Mouse (Mus musculus): ENCODE data around the gene Olfr969. TPM values are rescaled to one million over a fixed set of nuclear protein-coding genes. Genes with fewer than 3 reads are reported as not detected.
"Not testable (repeated sequence)": the region's sequence is repeated elsewhere in the genome, so short reads cannot be mapped to it uniquely, and the experiment has no call there.

Olfr969 gene
- not detected in 2 replicates for polyA plus RNA-seq (2016; fragmentation: Nextera tagmentation; extraction: Ambion mirVana)

- no peaks in the 10 kb centered on the region for H3K36me3 ChIP-seq
- 68% methylated on average over 2 of the region's 2 CpGs for WGBS
- no peak within 1 kb of the TSS for H3K27ac ChIP-seq
- no peak within 1 kb of the TSS for H3K4me3 ChIP-seq
- no peaks in the 10 kb centered on the region for H3K9me3 ChIP-seq
- no peak for DNase-seq (ENCODE audit: low spot score)
- no peaks in the 10 kb centered on the region for H3K4me1 ChIP-seq
- no peaks in the 10 kb centered on the region for H3K27me3 ChIP-seq (ENCODE audit: insufficient read depth, poor library complexity, severe bottlenecking)
Observed at GRCm38 (mm10) chr9:39790558-39790957, at the start of gene Olfr969. TSS of gene Olfr969 (plus strand) at chr9:39790945.

- Histone ChIP-seq H3K27me3 (ENCODE audit: insufficient read depth, poor library complexity, severe bottlenecking) (no peaks in the 10 kb centered on the region), H3K9me3 (no peaks in the 10 kb centered on the region), H3K4me1 (no peaks in the 10 kb centered on the region), H3K36me3 (no peaks in the 10 kb centered on the region), H3K4me3 (no peak within 1 kb of the TSS), H3K27ac (no peak within 1 kb of the TSS)
- no peak for DNase-seq (ENCODE audit: low spot score)
Observed at GRCm38 (mm10) chr9:39745949-39746348, 44.8 kb upstream of the Olfr969 start, which contains the start of gene Olfr967. TSS of gene Olfr967 (plus strand) at chr9:39746249.

- Histone ChIP-seq H3K4me3 (no peak overlapping the region), H3K27me3 (ENCODE audit: insufficient read depth, poor library complexity, severe bottlenecking) (no peaks in the 10 kb centered on the region), H3K4me1 (no peaks in the 10 kb centered on the region), H3K27ac (no peak overlapping the region), H3K9me3 (no peaks in the 10 kb centered on the region), H3K36me3 (no peaks in the 10 kb centered on the region)
- WGBS = 79% methylated on average over 1 of the region's 1 CpGs
- DNase-seq (ENCODE audit: low spot score) = no peak
Observed at GRCm38 (mm10) chr9:39746428-39746827, 44.3 kb upstream of the Olfr969 start.

GRCm38 (mm10) chr9:39783153-39783552 lies 7.6 kb upstream of the Olfr969 start, which contains the start of gene Olfr968:
TSS of gene Olfr968 (minus strand) at chr9:39783253.
- Histone ChIP-seq H3K4me1 (no peaks in the 10 kb centered on the region), H3K27ac (no peak within 1 kb of the TSS), H3K27me3 (ENCODE audit: insufficient read depth, poor library complexity, severe bottlenecking) (no peaks in the 10 kb centered on the region), H3K9me3 (no peaks in the 10 kb centered on the region), H3K36me3 (no peaks in the 10 kb centered on the region), H3K4me3 (no peak within 1 kb of the TSS)
- no peak for DNase-seq (ENCODE audit: low spot score)
- 67% methylated on average over 1 of the region's 1 CpGs for WGBS

GRCm38 (mm10) chr9:39808560-39808959 lies 17.8 kb downstream of the Olfr969 start, which contains the start of gene Olfr970:
TSS of gene Olfr970 (plus strand) at chr9:39808860.
- Histone ChIP-seq H3K9me3 (no peaks in the 10 kb centered on the region), H3K4me1 (no peaks in the 10 kb centered on the region), H3K27ac (no peak within 1 kb of the TSS), H3K36me3 (no peaks in the 10 kb centered on the region), H3K4me3 (no peak within 1 kb of the TSS), H3K27me3 (ENCODE audit: insufficient read depth, poor library complexity, severe bottlenecking) (no peaks in the 10 kb centered on the region)
- 71% methylated on average over 4 of the region's 4 CpGs for WGBS
- no peak for DNase-seq (ENCODE audit: low spot score)

GRCm38 (mm10) chr9:39836576-39836975 lies 45.8 kb downstream of the Olfr969 start, which contains the start of gene Olfr971:
TSS of gene Olfr971 (plus strand) at chr9:39836876.
- H3K27me3 ChIP-seq (ENCODE audit: insufficient read depth, poor library complexity, severe bottlenecking); H3K36me3 ChIP-seq; H3K4me1 ChIP-seq; H3K9me3 ChIP-seq; DNase-seq (ENCODE audit: low spot score); H3K4me3 ChIP-seq; H3K27ac ChIP-seq: not testable (repeated sequence)
- 75% methylated on average over 2 of the region's 2 CpGs for WGBS

Other genes with a start within 250 kb of the Olfr969 start
- not detected in 2 replicates for gene Olfr958, start 236.9 kb upstream of the Olfr969 start, polyA plus RNA-seq (2016; fragmentation: Nextera tagmentation; extraction: Ambion mirVana)
- not detected in 2 replicates for gene Olfr959, start 215.4 kb upstream of the Olfr969 start, polyA plus RNA-seq (2016; fragmentation: Nextera tagmentation; extraction: Ambion mirVana)
- gene AW551984, start 186.5 kb upstream of the Olfr969 start, polyA plus RNA-seq (2016; fragmentation: Nextera tagmentation; extraction: Ambion mirVana) = 9.3 and 12.8 TPM in 2 replicates
- gene Olfr148, start 180.3 kb upstream of the Olfr969 start, polyA plus RNA-seq (2016; fragmentation: Nextera tagmentation; extraction: Ambion mirVana) = not detected in 2 replicates
- not detected in 2 replicates for gene Olfr960, start 169.6 kb upstream of the Olfr969 start, polyA plus RNA-seq (2016; fragmentation: Nextera tagmentation; extraction: Ambion mirVana)
- gene Olfr961, start 145.9 kb upstream of the Olfr969 start, polyA plus RNA-seq (2016; fragmentation: Nextera tagmentation; extraction: Ambion mirVana) = not detected in 2 replicates
- not detected in 2 replicates for gene Olfr963, start 123.7 kb upstream of the Olfr969 start, polyA plus RNA-seq (2016; fragmentation: Nextera tagmentation; extraction: Ambion mirVana)
- not detected in 2 replicates for gene Olfr149, start 83.8 kb upstream of the Olfr969 start, polyA plus RNA-seq (2016; fragmentation: Nextera tagmentation; extraction: Ambion mirVana)
- not detected in 2 replicates for gene Olfr965, start 79.6 kb upstream of the Olfr969 start, polyA plus RNA-seq (2016; fragmentation: Nextera tagmentation; extraction: Ambion mirVana)
- not detected in 2 replicates for gene Olfr150, start 60.0 kb upstream of the Olfr969 start, polyA plus RNA-seq (2016; fragmentation: Nextera tagmentation; extraction: Ambion mirVana)
- gene Olfr967, start 44.7 kb upstream of the Olfr969 start, polyA plus RNA-seq (2016; fragmentation: Nextera tagmentation; extraction: Ambion mirVana) = not detected in 2 replicates
- not detected in 2 replicates for gene Olfr968, start 7.7 kb upstream of the Olfr969 start, polyA plus RNA-seq (2016; fragmentation: Nextera tagmentation; extraction: Ambion mirVana)
- not detected in 2 replicates for gene Olfr970, start 17.9 kb downstream of the Olfr969 start, polyA plus RNA-seq (2016; fragmentation: Nextera tagmentation; extraction: Ambion mirVana)
- not detected in 2 replicates for gene Olfr971, start 45.9 kb downstream of the Olfr969 start, polyA plus RNA-seq (2016; fragmentation: Nextera tagmentation; extraction: Ambion mirVana)
- gene Olfr972, start 75.5 kb downstream of the Olfr969 start, polyA plus RNA-seq (2016; fragmentation: Nextera tagmentation; extraction: Ambion mirVana) = not detected in 2 replicates
- not detected in 2 replicates for gene Olfr229, start 116.4 kb downstream of the Olfr969 start, polyA plus RNA-seq (2016; fragmentation: Nextera tagmentation; extraction: Ambion mirVana)
- gene Olfr974, start 146.6 kb downstream of the Olfr969 start, polyA plus RNA-seq (2016; fragmentation: Nextera tagmentation; extraction: Ambion mirVana) = not detected in 2 replicates
- not detected in 2 replicates for gene Olfr975, start 161.1 kb downstream of the Olfr969 start, polyA plus RNA-seq (2016; fragmentation: Nextera tagmentation; extraction: Ambion mirVana)
- not detected in 2 replicates for gene Olfr976, start 170.2 kb downstream of the Olfr969 start, polyA plus RNA-seq (2016; fragmentation: Nextera tagmentation; extraction: Ambion mirVana)
- not detected in 2 replicates for gene Olfr978, start 201.2 kb downstream of the Olfr969 start, polyA plus RNA-seq (2016; fragmentation: Nextera tagmentation; extraction: Ambion mirVana)
- gene Olfr979, start 212.5 kb downstream of the Olfr969 start, polyA plus RNA-seq (2016; fragmentation: Nextera tagmentation; extraction: Ambion mirVana) = not detected in 2 replicates
- gene Olfr980, start 218.6 kb downstream of the Olfr969 start, polyA plus RNA-seq (2016; fragmentation: Nextera tagmentation; extraction: Ambion mirVana) = not detected in 2 replicates
- gene Olfr981, start 230.5 kb downstream of the Olfr969 start, polyA plus RNA-seq (2016; fragmentation: Nextera tagmentation; extraction: Ambion mirVana) = not detected in 2 replicates